9 mouse cellular contexts compared by ENCODE assay signal in genomic region chr8:121376116-121376950, GRCm38 (mm10).
A peak's percentile ranks its signal among the peaks of the same experiment; 100 is the strongest.
DNase-seq lines count a peak whose midpoint lies in the region; ATAC-seq and TF ChIP-seq lines count a peak whose summit lies in the region.
"Had no signal": no experiment of that assay in that cellular context is flagged by ENCODE, and none has a peak within 500 bp of the region (broad histone marks: within the 10 kb centered on the region; RNA-seq: fewer than 3 reads in every experiment).

No protein-coding gene starts in this region.

- no peak for DNase-seq in hindbrain, embryonic 10.5 days (ENCODE audit: low spot score)
- DNase-seq in adrenal gland, postnatal 10 days, result peak; percentile 92
- peak; percentile 90 to 95 for DNase-seq in heart, adult 18-20 months
- DNase-seq in kidney, adult 9 months, result peak; percentile 85
- DNase-seq in lung, postnatal 0 days (ENCODE audit: low spot score), result peak; percentile 84
- no peak for DNase-seq in embryo, embryonic 9.5 days (ENCODE audit: extremely low spot score)

- H3K4me2 ChIP-seq in hindbrain, embryonic 13.5 days, result no peak overlapping the region
- no peak overlapping the region for H3K4me2 ChIP-seq in lung, postnatal 0 days (replicated peaks; ENCODE audit: low read depth, low read length)
- H3K4me2 ChIP-seq: limb, embryonic 12.5 days had no signal

- H3K36me3 ChIP-seq in hindbrain, embryonic 10.5 days, result no peaks in the 10 kb centered on the region
- H3K36me3 ChIP-seq in hindbrain, embryonic 13.5 days, result no peaks in the 10 kb centered on the region
- no peaks in the 10 kb centered on the region for H3K36me3 ChIP-seq in lung, postnatal 0 days (ENCODE audit: insufficient read depth, low read length)
- H3K36me3 ChIP-seq: limb, embryonic 12.5 days had no signal

- WGBS in hindbrain, embryonic 10.5 days, result 67% methylated on average over 10 of the region's 10 CpGs
- WGBS in hindbrain, embryonic 13.5 days, result 73% methylated on average over 10 of the region's 10 CpGs
- WGBS in lung, postnatal 0 days, result 53% methylated on average over 10 of the region's 10 CpGs

- no peak overlapping the region for H3K4me3 ChIP-seq in hindbrain, embryonic 10.5 days
- H3K4me3 ChIP-seq in hindbrain, embryonic 13.5 days, result no peak overlapping the region
- no peak overlapping the region for H3K4me3 ChIP-seq in lung, postnatal 0 days (ENCODE audit: low read depth, low read length)
- H3K4me3 ChIP-seq: limb, embryonic 12.5 days had no signal

- no peak for TF ChIP-seq EP300 in lung, postnatal 0 days (IDR thresholded peaks at IDR 0.05)

- peak overlapping the region; percentile 42 for H3K27ac ChIP-seq in hindbrain, embryonic 10.5 days
- no peak overlapping the region for H3K27ac ChIP-seq in hindbrain, embryonic 13.5 days
- H3K27ac ChIP-seq in lung, postnatal 0 days (ENCODE audit: low read length), result no peak overlapping the region; the same call in 1 of the 2 replicates

- peaks cover 20% of the 10 kb centered on the region for H3K27me3 ChIP-seq in hindbrain, embryonic 10.5 days (ENCODE audit: insufficient read depth, poor library complexity, severe bottlenecking)
- peaks cover 11% of the 10 kb centered on the region; the same call in 1 of the 2 replicates for H3K27me3 ChIP-seq in hindbrain, embryonic 13.5 days
- no peaks in the 10 kb centered on the region for H3K27me3 ChIP-seq in lung, postnatal 0 days (replicated peaks; ENCODE audit: insufficient read depth, low read length)

- no peaks in the 10 kb centered on the region for H3K9me3 ChIP-seq in hindbrain, embryonic 10.5 days
- no peaks in the 10 kb centered on the region for H3K9me3 ChIP-seq in hindbrain, embryonic 13.5 days
- H3K9me3 ChIP-seq in lung, postnatal 0 days (ENCODE audit: low read length), result no peaks in the 10 kb centered on the region
- H3K9me3 ChIP-seq: limb, embryonic 12.5 days had no signal

- no peak for TF ChIP-seq CTCF in lung, postnatal 0 days (IDR thresholded peaks at IDR 0.05)

- ATAC-seq in hindbrain, embryonic 13.5 days (ENCODE audit: low FRiP score), result no peak
- peak; percentile 92 for ATAC-seq in lung, postnatal 0 days
- no peak for ATAC-seq in CD4-positive, CD25-positive, alpha-beta regulatory T cell, adult 4 months

- peaks cover 61% of the 10 kb centered on the region for H3K4me1 ChIP-seq in hindbrain, embryonic 10.5 days (replicated peaks)
- peaks cover 27% of the 10 kb centered on the region for H3K4me1 ChIP-seq in hindbrain, embryonic 13.5 days (replicated peaks)
- 0 out of 2 replicates have a peak, but pooled peaks cover 3% of the 10 kb centered on the region for H3K4me1 ChIP-seq in lung, postnatal 0 days (ENCODE audit: insufficient read depth, low read depth, low read length)

- H3K9ac ChIP-seq in hindbrain, embryonic 13.5 days, result no peak overlapping the region
- H3K9ac ChIP-seq in lung, postnatal 0 days (replicated peaks; ENCODE audit: low read depth), result no peak overlapping the region
- H3K9ac ChIP-seq: limb, embryonic 12.5 days had no signal

Comparison
In these comparisons a context has a peak if more than half of its experiments do, and no peak if none do; other contexts are left out.
1. DNase-seq: peak in adrenal gland, postnatal 10 days (single experiment), heart, adult 18-20 months (2 of 2), kidney, adult 9 months (single experiment) and lung, postnatal 0 days (single experiment); none in hindbrain, embryonic 10.5 days (single experiment) and embryo, embryonic 9.5 days (single experiment).